Mouse (Mus musculus) layer of hippocampus, adult 2 months (tissue): ENCODE measurements at regions not wholly inside any gene's neighbourhood (a gene's known extent, or its start where the extent isn't known, plus 50 kb on each side); places are given as distances from the start of the nearest gene placed in this dataset.

ENCODE experiments used
- DNase-seq, 2 experiments: peaks; one replicate each; pipeline ENCODE4 v3.0.0; 2022; ENCODE audit warnings: low spot score in 2 of 2
- H3K27ac ChIP-seq: fragments of 200-600 bp; 2 replicates; pipeline ENCODE4 v1.8.1; 2022
- H3K4me3 ChIP-seq: fragments of 200-600 bp; 2 replicates; pipeline ENCODE4 v1.8.1; 2022; ENCODE audit warnings: mild to moderate bottlenecking
- CTCF ChIP-seq: fragments of 200-600 bp; conservative IDR thresholded peaks from 2 replicates; pipeline ENCODE4 v1.8.1; 2022; ENCODE audit warnings: antibody characterized with exemption, mild to moderate bottlenecking, moderate library complexity

GRCm38 (mm10) chr3:150109561-150109960 is 1119.2 kb upstream of the Adgrl2 start:
- DNase-seq, result no peak
- H3K4me3 ChIP-seq, result no peak overlapping the region
- TF ChIP-seq CTCF, result no peak
- no peak overlapping the region for H3K27ac ChIP-seq

- Histone ChIP-seq H3K27ac (no peak overlapping the region), H3K4me3 (no peak overlapping the region)
- TF ChIP-seq CTCF, result no peak
- no peak for DNase-seq
Observed at GRCm38 (mm10) chr3:150112231-150112630, 1121.9 kb upstream of the Adgrl2 start.

- no peak for DNase-seq
- no peak for TF ChIP-seq CTCF
Observed at GRCm38 (mm10) chr3:150119866-150120265, 1129.5 kb upstream of the Adgrl2 start.

GRCm38 (mm10) chr3:150146635-150147034 is 1156.3 kb upstream of the Adgrl2 start:
- no peak for DNase-seq
- no peak for TF ChIP-seq CTCF
- no peak overlapping the region for H3K27ac ChIP-seq
- no peak overlapping the region for H3K4me3 ChIP-seq

More at GRCm38 (mm10) chr3:150119866-150120265, 1129.5 kb upstream of the Adgrl2 start:
- no peak overlapping the region for H3K27ac ChIP-seq
- H3K4me3 ChIP-seq, result no peak overlapping the region

GRCm38 (mm10) chr3:150151152-150151822 is 1160.9 kb upstream of the Adgrl2 start:
- Histone ChIP-seq H3K27ac (no peak overlapping the region), H3K4me3 (no peak overlapping the region)
- no peak for DNase-seq
- TF ChIP-seq CTCF, result no peak

GRCm38 (mm10) chr3:150151823-150152158 is 1161.4 kb upstream of the Adgrl2 start:
- Histone ChIP-seq H3K4me3 (no peak overlapping the region), H3K27ac (no peak overlapping the region)
- DNase-seq, result no peak
- TF ChIP-seq CTCF, result no peak

- Histone ChIP-seq H3K27ac (no peak overlapping the region), H3K4me3 (no peak overlapping the region)
- no peak for TF ChIP-seq CTCF
- DNase-seq, result no peak
Observed at GRCm38 (mm10) chr3:150152893-150153292, 1162.5 kb upstream of the Adgrl2 start.

- no peak for DNase-seq
- TF ChIP-seq CTCF, result no peak
- Histone ChIP-seq H3K27ac (no peak overlapping the region), H3K4me3 (no peak overlapping the region)
Observed at GRCm38 (mm10) chr3:150185807-150186206, 1195.5 kb upstream of the Adgrl2 start.

- DNase-seq, result no peak
- TF ChIP-seq CTCF, result no peak
- Histone ChIP-seq H3K4me3 (no peak overlapping the region), H3K27ac (no peak overlapping the region)
Observed at GRCm38 (mm10) chr3:150193132-150193531, 1202.8 kb upstream of the Adgrl2 start.

- no peak for TF ChIP-seq CTCF
- H3K4me3 ChIP-seq, result no peak overlapping the region
- no peak for DNase-seq
- no peak overlapping the region for H3K27ac ChIP-seq
Observed at GRCm38 (mm10) chr3:150198492-150198891, 1208.1 kb upstream of the Adgrl2 start.

- no peak overlapping the region for H3K4me3 ChIP-seq
- H3K27ac ChIP-seq, result no peak overlapping the region
- DNase-seq, result no peak
- no peak for TF ChIP-seq CTCF
Observed at GRCm38 (mm10) chr3:150205902-150206301, 1215.5 kb upstream of the Adgrl2 start.

- DNase-seq, result no peak
- Histone ChIP-seq H3K27ac (no peak overlapping the region), H3K4me3 (no peak overlapping the region)
- TF ChIP-seq CTCF, result no peak
Observed at GRCm38 (mm10) chr3:150233279-150233678, 1204.4 kb upstream of the Adgrl4 start.

GRCm38 (mm10) chr3:150236946-150237600 is 1200.6 kb upstream of the Adgrl4 start:
- no peak for TF ChIP-seq CTCF
- DNase-seq, result no peak
- Histone ChIP-seq H3K4me3 (no peak overlapping the region), H3K27ac (no peak overlapping the region)

GRCm38 (mm10) chr3:150275038-150275437 is 1162.6 kb upstream of the Adgrl4 start:
- no peak for TF ChIP-seq CTCF
- no peak for DNase-seq
- no peak overlapping the region for H3K4me3 ChIP-seq
- H3K27ac ChIP-seq, result no peak overlapping the region
